Mouse (Mus musculus): ENCODE data around the gene Pofut2.

The Pofut2 gene

GRCm38 (mm10) chr10:77229609-77230595 lies 29.1 kb upstream of the Pofut2 start:
- DNase-seq (ENCODE audit: low spot score in 2 of 2), result no peak

- DNase-seq (ENCODE audit: low spot score in 2 of 2), result no peak
Observed at GRCm38 (mm10) chr10:77231861-77232755, 26.9 kb upstream of the Pofut2 start.

- DNase-seq (ENCODE audit: low spot score in 2 of 2), result no peak
Observed at GRCm38 (mm10) chr10:77233230-77233629, 25.8 kb upstream of the Pofut2 start.

GRCm38 (mm10) chr10:77234991-77235616 lies 23.9 kb upstream of the Pofut2 start:
- no peak for DNase-seq (ENCODE audit: low spot score in 2 of 2)

- no peak for DNase-seq (ENCODE audit: low spot score in 2 of 2)
Observed at GRCm38 (mm10) chr10:77237795-77238580, 21.0 kb upstream of the Pofut2 start.

GRCm38 (mm10) chr10:77240764-77241163 lies 18.3 kb upstream of the Pofut2 start:
- no peak for DNase-seq (ENCODE audit: low spot score in 2 of 2)

GRCm38 (mm10) chr10:77242396-77242795 lies 16.6 kb upstream of the Pofut2 start:
- no peak for DNase-seq (ENCODE audit: low spot score in 2 of 2)

GRCm38 (mm10) chr10:77242871-77243270 lies 16.1 kb upstream of the Pofut2 start:
- DNase-seq (ENCODE audit: low spot score in 2 of 2), result no peak

- DNase-seq (ENCODE audit: low spot score in 2 of 2), result no peak
Observed at GRCm38 (mm10) chr10:77243572-77244161, 15.4 kb upstream of the Pofut2 start.

GRCm38 (mm10) chr10:77244777-77245176 lies 14.2 kb upstream of the Pofut2 start:
- no peak for DNase-seq (ENCODE audit: low spot score in 2 of 2)

- no peak for DNase-seq (ENCODE audit: low spot score in 2 of 2)
Observed at GRCm38 (mm10) chr10:77247048-77247447, 12.0 kb upstream of the Pofut2 start.

- no peak for DNase-seq (ENCODE audit: low spot score in 2 of 2)
Observed at GRCm38 (mm10) chr10:77247707-77248106, 11.3 kb upstream of the Pofut2 start.

- no peak for DNase-seq (ENCODE audit: low spot score in 2 of 2)
Observed at GRCm38 (mm10) chr10:77251223-77251783, 7.7 kb upstream of the Pofut2 start.

GRCm38 (mm10) chr10:77251784-77252539 lies 7.1 kb upstream of the Pofut2 start:
- DNase-seq (ENCODE audit: low spot score in 2 of 2), result no peak

- DNase-seq (ENCODE audit: low spot score in 2 of 2), result peak in 1 of 2 experiments; percentile 78
Observed at GRCm38 (mm10) chr10:77252790-77253189, 6.2 kb upstream of the Pofut2 start.

GRCm38 (mm10) chr10:77255231-77255630 lies 3.8 kb upstream of the Pofut2 start:
- DNase-seq (ENCODE audit: low spot score in 2 of 2), result no peak

GRCm38 (mm10) chr10:77255676-77256075 lies 3.3 kb upstream of the Pofut2 start:
- no peak for DNase-seq (ENCODE audit: low spot score in 2 of 2)

GRCm38 (mm10) chr10:77258041-77258590 lies 902 bp upstream of the Pofut2 start:
- no peak for DNase-seq (ENCODE audit: low spot score in 2 of 2)

- no peak for DNase-seq (ENCODE audit: low spot score in 2 of 2)
Observed at GRCm38 (mm10) chr10:77260166-77260875, 1.3 kb downstream of the Pofut2 start.

All from frontal cortex, postnatal 10 days (tissue).